Mouse (Mus musculus) neutrophil, adult 65 days (primary cell): ENCODE data around the gene Ccdc69. TPM values are rescaled to one million over a fixed set of nuclear protein-coding genes. Genes with fewer than 3 reads are reported as not detected.

ENCODE experiments used
- total RNA-seq: library from RNA; stranded (reverse); gene quantifications from 2 replicates; pipeline ENCODE4 v1.2.4, GENCODE M21; 2023

Ccdc69 gene
- total RNA-seq: 3.9 and 6.2 TPM in 2 replicates

GRCm38 (mm10) chr11:55077331-55078231, at the start of gene Ccdc69:
Ccdc69 (minus strand) TSS chr11:55078131.

GRCm38 (mm10) chr11:55097463-55098188, 19.7 kb upstream of the Ccdc69 start, which contains the start of gene Gm2a:
Gm2a (plus strand) TSS chr11:55098115.

GRCm38 (mm10) chr11:55033040-55033660, 44.8 kb downstream of the Ccdc69 start, which contains the start of gene Anxa6:
Anxa6 (minus strand) TSS chr11:55033445.

Other genes starting within 250 kb of the Ccdc69 start
- gene Lyrm7, start 217.2 kb downstream of the Ccdc69 start, total RNA-seq: 0.69 and 2.5 TPM in 2 replicates
- 86.5 and 92.4 TPM in 2 replicates for gene Hint1, start 211.7 kb downstream of the Ccdc69 start, total RNA-seq
- 6.3 and 7.1 TPM in 2 replicates for gene Gpx3, start 175.7 kb downstream of the Ccdc69 start, total RNA-seq
- gene Tnip1, start 115.2 kb downstream of the Ccdc69 start, total RNA-seq: 88.5 and 116 TPM in 2 replicates
- gene Anxa6, start 44.7 kb downstream of the Ccdc69 start, total RNA-seq: 90.1 and 100 TPM in 2 replicates
- gene Gm2a, start 20.0 kb upstream of the Ccdc69 start, total RNA-seq: 94.1 and 101 TPM in 2 replicates
- gene Slc36a3, start 73.6 kb upstream of the Ccdc69 start, total RNA-seq: 0.36 TPM in 1 of 2 replicates, not detected in the other
- gene Slc36a2, start 106.9 kb upstream of the Ccdc69 start, total RNA-seq: 2.4 TPM in 2 replicates
- gene Slc36a1, start 126.2 kb upstream of the Ccdc69 start, total RNA-seq: 29.2 and 35.1 TPM in 2 replicates